Mouse (Mus musculus) frontal cortex, adult 2 months (tissue): ENCODE results near the gene Cox17. TPM values are rescaled to one million over a fixed set of nuclear protein-coding genes. Genes with fewer than 3 reads are reported as not detected.

Experiments
- DNase-seq, 2 experiments: peaks; one replicate each; pipeline ENCODE4 v3.0.0; 2022; ENCODE audit warnings: low spot score in 1 of 2; ENCODE audit errors: extremely low spot score in 1 of 2
- polyA plus RNA-seq: library from polyadenylated mRNA; depleted of rRNA; stranded (reverse); fragments of >200 nt; gene quantifications from 2 replicates; pipeline ENCODE4 v1.2.3, GENCODE M21; 2012

Cox17 gene
- polyA plus RNA-seq, 1 experiment, result 278 TPM

DNA sequence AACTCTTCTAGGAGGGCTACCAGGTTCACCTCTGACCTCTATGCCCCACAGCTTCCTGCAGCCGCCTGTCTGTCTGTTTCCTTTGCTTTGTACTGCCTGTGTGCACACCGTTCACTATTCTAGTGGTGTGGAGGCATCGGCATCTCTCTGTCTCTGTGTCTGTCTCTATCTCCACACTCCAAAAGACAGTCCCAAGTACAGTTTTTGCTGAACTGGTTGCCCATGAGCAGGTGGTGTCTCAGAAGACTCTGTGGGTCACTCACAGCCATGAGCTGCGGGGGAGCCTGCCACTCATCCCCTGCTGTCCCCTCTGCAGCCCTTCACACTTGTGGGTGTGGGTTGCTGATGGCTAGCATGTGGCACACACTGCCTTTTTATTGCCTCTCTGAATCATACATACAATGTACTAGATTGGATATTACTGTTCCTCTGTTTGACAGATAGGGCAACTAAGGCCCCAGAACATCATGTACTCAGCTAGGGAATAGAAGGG lies 23.2 kb downstream of the Cox17 start:
- DNase-seq, result no peak

DNA sequence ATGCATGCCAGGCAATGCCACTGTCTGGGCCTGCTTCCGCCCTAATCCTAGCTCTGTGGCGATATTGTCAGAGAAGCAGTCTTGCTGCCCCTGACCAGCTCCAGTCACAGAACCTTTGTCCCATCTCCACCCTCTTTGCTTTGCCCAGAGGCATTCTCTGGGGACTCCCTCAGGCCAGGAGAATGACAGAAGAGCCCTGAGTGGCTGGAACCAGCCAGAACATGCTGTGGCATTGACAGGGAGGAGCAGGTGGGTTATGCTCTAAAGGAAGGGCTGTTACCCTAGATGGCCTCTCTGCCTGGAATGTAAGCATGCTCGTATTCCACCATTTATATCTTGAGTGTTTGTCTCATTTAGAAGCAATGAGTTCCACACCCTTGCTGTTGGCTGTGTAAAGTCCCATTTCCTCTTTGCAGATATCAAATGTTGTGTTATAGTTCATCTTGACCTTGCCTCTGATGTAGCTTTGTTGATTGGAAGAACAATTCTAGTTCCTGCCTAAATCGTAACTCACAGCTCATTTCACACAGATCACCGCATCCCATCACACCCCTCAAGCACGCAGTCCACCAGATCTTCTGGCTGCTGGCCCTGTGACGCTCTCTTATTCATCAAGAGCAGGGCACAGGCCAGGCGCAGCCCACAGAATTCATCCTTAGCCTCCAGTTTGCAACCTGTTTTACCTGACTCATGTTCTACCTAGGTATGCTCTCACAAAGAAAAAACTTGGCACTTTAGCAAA lies 24.0 kb downstream of the Cox17 start:
- DNase-seq, result no peak

DNA sequence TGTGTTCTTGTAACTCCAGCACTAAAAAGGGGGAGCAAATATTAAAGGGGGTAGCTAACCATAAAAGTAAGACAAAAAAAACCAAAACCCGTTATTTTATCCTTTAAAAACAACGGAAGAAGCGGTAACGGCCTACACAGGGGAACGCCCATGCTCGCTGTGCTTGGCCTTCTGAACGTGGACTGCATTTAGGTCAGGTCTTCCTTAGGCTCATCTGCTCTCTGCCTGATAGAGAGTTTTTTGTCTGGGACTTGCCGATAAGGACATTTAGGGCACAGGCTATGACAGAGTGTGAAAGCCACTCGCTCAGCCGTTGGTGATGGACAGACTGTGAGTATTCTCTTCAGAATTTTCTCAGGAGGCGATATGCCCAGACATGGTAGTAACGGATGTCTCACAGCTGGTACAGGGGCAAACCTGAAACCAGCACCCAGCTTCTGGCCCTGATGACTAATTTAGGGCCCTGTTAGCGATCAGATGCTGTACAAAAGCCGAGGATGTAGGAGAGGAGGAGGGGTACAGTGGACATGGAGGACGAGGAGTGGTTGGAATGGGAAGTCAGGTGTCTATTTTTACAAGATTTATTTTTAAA lies 25.0 kb downstream of the Cox17 start:
- DNase-seq, result no peak

DNA sequence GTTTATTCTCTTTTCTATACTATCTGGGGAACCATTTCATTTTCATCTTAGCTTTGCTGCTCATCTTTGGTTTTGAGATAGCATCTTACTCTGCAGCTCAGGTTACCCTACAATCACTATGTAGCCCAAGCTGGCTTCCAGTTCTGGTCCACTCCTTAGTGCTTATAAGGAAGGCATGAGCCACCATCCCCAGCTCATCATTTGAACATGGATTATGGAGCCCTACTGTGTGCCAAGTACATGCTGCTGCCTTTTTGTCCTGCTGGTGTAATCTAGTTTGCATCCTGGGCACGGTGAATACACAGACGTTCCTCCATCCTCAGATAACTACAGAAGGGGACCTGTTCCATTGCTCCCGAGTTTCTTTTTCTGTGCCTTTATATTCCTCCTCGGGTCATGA lies 26.1 kb downstream of the Cox17 start:
- DNase-seq, result no peak

DNA sequence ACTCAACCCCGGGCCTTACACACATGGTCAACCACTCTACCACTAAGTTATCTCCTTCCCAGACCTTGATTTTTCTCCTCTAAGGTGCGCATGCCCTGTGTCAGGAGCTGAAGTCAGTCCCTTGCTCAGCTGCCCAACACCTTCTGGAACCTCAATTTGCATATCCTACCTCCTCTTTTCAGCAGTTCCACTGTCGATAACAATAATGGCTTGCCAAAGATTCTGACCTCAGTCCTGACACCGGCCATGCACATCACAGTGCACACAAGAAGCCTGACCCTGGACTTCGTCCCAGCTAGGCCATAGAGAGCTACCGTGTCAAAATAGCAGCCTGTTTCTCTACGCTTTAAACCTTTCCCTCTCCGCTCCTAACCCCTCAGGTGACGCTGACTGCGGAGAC lies 26.6 kb downstream of the Cox17 start:
- no peak for DNase-seq

DNA sequence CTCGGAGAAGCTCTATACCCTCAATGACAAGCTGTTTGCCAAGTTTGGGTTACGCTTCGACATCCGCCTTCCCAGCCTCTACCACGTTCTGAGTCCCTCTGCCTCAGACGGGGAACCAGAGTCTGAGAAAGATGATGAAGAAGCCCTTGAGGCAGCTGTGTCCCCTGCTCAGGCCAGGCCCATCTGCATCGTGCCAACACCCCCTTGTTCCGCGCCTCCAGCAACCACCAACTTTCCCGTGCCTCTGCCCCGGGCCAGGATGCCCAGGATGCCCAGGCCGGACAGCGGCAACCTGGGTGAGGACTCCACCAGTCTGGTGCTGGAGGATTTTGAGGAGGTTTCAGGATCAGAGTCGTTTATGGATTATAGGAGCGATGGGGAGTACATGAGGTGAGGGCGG lies 27.1 kb downstream of the Cox17 start:
- no peak for DNase-seq

DNA sequence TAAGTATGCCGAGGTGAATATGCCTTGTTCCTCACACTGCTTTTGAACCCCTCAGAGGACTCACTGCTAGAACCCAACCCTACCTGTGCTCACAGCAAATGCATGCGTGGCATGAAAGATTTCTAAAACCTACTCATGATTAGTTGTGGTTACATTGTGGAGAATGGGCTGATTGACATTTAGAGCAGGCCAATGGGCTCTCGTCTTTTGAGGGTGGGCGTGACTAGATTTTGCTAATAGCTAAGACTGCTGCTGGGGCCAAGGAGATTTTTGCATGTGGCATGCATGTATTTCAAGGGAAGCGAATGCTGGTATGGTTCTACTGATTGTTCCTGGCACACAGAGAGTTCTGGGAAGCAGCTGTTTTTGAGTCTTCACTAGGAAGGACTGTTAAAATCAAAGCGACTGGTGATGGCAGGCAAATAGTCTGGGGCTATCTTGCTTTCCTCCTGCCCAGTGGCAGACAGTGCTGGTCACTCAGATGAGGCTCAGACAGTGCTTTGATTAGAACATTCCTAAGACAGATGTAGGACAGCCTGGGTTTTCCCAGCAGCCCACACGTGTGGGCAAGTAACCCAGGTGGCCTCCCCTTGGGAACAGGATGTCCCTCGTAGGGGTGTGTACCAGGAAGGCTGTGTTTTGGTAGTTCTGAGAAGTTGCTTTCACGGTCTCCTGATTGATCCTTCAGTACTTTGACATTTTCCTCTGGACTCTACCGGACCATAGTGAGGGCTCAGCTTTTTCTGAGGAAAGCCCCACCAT lies 27.8 kb downstream of the Cox17 start:
- DNase-seq, result no peak

DNA sequence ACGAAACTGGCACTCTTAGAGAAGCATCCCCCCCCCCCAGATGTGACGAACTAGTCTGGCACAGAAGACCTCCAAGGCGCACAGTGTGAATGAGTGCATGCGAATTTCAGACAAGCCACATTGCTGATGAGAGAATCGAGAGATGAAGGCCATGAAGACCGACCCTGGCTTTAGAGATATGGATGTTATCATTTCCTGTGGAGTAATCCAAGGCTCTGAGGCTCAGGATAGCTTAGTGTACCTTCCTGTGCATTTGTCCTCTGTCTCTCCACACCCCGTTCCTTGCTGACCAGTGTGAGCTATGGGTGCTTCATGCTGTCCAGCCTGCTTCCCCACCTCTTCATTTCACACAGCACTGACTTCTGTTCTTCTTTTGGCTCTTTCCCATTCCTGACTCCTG lies 28.4 kb downstream of the Cox17 start:
- DNase-seq, result no peak

DNA sequence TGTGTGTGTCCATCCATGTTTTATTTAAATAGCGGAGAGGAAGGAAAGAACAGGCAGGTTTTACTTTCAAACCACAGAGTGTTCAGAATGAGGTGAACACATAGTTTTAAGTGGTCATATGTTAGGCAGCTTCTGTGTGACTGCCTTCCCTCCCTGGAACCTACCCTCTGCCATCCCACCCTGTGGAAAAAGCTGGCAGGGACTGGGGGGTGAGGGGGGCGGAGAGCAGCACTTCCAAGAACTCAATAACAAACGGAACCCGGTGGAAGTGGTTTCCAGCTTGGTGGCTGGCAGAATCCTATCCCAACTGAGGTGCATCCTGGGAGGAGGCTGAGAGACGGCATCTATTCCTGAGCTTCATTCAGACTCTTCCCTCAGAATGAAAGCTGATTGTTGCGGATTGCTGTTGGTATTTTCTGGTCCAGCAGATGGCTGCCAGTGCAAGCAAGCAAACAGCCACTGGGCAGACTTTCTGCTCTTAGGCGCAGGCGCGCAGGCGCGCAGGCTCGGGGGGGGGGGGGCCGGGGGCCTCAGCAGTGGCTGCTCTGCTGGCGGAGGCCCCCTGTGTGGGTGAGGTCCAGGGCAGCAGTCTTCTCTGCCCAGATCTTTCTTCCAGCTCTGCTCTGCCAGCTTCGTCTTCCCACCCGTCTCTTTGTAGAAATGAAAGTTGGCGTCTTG lies 29.5 kb downstream of the Cox17 start:
- peak in 1 of 2 experiments; percentile 69 for DNase-seq

DNA sequence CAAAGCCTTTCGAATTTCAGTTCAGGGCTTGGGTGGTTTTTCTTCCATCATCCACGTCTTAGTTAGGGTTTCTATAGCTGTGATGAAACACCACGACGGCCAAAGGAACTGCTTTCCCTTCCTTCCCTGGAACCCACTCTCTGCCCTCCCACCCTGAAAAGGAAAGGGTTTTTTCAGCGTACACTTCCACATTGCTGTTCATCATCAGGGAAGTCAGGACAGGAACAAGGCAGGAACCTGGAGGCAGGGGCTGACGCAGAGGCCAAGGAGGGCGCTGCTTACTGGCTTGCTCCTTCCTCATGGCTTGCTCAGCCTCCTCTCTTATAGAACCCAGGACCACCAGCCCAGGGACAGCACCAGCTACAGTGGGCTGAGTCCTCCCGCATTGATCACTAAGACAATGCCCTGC lies 30.1 kb downstream of the Cox17 start:
- no peak for DNase-seq

DNA sequence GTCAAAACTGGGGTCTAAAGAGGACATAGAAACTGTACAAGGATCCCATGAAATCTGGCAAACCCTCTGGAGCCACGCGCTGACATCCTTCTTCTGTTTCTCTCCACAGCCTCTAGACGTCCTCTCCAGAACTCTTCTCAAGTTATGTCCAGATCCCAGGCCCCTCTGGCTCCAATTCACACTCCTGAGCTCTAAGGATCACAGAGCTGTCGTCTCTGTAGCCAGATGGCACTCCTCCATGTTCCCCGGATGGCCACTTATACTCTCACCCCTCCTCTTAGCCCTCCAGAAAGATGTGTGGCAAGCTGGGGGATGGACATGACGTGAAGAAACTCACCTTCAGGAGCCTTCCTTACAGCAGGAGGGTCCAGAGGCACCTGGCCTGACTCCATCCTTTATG lies 30.8 kb downstream of the Cox17 start:
- DNase-seq, result no peak

DNA sequence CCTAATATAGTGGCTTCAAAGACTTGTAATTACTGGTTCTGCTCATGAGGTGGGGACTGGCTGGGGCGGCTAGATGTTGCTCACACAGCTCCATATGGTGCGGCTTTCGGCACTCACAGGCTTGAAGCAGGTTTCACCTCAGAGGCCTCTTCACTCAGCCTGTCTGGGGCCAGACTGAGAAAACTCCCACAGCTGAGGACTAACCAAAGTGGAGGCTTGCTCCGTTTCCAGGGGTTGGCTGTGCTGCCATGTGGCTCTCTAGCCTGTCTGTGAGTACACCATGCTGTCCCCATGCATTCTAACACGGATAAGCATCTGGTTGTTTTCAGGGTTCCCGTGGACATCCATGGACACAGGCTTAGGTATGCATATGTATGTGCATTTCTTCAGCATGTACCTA lies 31.8 kb downstream of the Cox17 start:
- DNase-seq, result no peak

DNA sequence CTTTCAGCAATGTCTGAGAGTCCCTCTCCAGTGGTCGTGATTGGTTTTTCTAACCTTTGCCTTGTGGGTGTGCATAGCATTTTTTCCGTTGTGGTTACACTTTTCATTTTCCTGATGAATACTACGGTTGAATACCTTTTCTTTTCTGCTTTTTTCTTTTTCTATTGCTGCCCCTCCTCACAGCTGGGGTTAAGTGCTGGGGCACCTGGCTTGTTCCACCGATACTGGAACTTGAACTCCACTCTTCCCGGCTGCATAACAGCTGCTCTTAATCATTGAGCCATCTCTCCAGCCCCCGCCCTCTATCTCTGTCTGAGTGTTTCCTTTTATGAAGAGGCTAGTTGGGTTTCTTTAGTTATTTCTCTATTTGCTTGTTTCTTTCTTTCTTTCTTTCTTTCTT lies 32.3 kb downstream of the Cox17 start:
- no peak for DNase-seq

DNA sequence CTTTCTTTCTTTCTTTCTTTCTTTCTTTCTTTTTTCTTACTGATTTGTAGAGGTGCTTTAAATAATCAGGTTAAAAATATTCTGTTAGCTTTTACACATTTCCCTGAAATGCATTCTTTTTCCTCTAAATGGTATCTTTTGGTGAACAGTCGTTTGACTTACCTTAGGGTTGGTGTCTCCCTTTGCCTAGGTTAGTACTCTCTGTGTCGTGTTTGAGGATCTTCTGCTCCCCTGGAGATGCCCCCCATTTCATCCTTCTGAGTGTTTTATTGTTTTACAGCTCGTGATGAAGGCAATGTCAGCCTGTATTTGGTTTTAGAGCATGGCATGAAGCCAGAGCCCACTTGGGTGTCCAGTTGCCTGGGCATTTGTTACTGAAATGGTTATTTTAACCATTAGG lies 32.7 kb downstream of the Cox17 start:
- DNase-seq, result no peak

DNA sequence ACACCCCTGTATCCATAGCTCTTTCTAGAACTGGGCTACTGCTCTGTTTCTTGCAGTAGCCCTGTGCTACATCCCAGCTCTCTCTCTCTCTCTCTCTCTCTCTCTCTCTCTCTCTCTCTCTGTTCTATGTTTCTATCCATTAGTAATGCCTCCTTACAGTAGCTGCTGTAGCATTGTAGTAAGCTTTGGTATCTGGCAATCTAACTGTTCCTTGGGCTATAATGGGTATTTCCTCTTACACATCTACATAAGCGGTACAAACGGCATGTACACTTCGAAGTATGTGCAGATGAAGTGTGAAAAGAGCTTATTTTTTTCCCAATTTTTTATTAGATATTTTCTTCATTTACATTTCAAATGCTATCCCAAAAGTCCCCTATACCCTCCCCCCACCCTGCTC lies 33.1 kb downstream of the Cox17 start:
- DNase-seq, result no peak

DNA sequence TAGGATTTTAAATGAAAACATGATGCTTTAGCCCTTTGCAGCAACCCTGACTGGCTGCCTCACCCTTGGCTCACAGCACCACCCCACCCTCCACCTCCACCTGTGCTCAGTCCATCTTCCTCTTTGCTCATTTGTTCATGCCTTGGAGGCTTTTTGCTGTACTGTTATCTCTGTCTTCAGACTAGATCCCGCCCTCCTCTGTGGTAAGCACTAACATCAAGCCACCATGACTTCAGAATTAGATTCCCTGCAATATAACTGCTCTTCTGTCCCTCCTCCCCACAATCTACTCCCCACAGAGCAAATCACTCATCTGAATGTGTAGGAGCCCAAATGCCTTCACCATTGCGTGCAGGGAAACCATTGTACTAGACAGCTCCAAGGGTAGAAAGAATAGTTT lies 36.9 kb downstream of the Cox17 start:
- no peak for DNase-seq

DNA sequence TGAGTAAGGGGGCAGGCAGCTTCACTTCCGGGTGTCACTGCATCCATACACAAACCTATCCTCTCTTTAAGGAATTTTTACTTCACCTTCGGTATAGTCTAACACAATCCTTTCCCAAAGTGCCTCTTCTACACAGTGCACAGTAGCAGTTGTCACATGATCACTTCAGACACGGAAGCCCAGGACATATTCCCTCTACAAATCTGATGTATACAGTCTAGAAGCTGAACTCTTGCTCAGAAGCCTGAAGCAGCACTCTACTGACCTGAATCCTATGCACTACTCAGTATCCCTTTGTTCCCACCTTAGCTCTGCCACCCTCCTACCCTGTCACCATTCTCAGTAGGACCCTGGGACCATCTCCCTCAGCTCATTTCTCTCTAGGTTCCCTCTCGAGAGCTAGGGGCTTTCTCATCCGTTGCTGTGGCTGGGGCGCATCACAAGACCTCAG lies 38.4 kb downstream of the Cox17 start:
- DNase-seq, result no peak

DNA sequence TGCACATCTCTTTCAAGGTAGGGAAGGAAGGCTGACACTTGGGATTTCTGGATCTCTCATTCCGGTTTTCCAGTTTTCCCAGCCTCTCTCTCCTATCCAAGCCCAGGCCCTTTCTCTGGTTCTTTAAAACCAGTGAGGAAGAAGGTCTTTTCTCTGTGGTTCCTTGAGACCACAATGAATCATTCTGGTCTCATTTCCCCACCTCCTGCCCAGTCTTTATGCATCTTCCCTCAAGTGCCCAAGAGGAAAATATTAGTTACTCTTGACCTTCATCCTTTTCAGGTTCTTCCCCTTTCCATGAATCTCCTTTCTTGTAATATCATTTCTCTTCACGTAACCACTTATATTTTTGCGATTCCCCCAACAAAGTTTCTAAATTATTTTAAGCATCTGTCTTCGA lies 38.9 kb downstream of the Cox17 start:
- no peak for DNase-seq

DNA sequence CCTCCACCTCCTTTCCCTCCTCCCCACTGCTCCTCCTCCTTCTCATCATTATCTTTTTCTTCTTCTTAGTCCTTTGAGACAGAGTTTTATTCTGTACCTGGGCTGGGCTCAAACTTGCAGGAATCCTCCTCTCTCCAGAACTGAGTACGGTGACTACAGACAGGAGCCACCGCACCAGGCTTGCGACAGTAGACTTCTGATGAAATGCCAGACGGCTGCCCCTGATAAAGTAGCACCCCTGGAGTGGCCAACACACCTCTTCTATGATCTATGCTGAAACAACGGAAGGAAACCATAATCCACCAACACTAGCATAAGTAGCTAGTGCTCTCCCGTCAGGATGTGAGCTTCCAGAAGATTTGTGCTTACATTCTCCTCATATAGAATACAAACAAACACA lies 40.6 kb downstream of the Cox17 start:
- DNase-seq, result no peak

DNA sequence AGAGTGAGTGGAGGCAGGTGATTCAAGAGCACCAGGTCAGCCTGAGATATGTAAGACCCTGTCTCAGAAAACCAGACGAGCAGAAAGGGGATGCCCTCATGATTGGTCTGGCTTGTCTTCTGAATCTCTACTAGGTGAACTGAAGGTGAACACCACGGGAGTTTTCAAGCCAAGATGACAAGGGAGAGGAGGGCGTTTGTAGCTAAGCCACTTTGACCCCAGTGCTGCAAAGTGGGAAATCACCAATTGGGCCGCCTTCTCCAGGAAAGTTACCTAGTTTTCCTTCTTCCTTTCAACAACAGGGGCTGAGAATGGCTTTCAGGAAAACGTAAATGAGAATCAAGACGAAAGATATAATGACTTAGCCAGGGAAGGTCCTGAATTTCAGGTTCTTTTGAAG lies 42.0 kb downstream of the Cox17 start:
- no peak for DNase-seq

DNA sequence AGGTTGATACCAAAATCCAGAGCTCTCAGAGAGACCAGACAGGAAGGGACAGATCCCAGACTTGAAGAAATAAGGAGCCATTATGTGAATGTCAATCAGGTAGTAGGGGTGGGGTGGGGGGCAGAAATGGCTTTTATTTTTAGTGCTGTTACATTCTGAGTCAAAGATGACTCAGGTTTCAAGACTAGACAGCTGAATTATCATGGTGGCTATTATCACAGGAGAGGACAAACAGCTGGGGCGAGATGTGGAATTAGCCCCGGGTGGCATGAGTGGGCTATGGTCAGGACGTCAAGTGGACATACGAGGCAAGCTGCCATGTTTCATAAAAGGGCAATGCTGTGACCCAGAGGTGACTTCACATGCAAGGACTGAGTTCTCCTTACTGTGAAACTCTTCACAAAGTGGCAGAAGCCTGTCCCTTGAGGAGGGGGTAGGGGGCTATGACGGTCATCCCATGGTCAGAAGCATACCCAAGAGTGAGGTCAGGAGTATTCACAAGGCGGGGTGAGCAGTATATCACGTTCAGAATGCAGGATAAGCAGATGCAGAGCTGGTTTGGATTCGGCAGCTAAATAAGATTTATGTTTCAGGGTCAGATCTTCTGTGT lies 42.6 kb downstream of the Cox17 start:
- no peak for DNase-seq
